Mouse (Mus musculus) retina, postnatal 7 days (tissue): ENCODE measurements around the gene Olfr613.
"Not testable (repeated sequence)": the region's sequence is repeated elsewhere in the genome, so short reads cannot be mapped to it uniquely, and the experiment has no call there.

ENCODE experiments used
- DNase-seq: peaks from one replicate; pipeline ENCODE4 v3.0.0-alpha.2; 2012; ENCODE audit warnings: low read depth, low spot score

Olfr613 gene

DNA sequence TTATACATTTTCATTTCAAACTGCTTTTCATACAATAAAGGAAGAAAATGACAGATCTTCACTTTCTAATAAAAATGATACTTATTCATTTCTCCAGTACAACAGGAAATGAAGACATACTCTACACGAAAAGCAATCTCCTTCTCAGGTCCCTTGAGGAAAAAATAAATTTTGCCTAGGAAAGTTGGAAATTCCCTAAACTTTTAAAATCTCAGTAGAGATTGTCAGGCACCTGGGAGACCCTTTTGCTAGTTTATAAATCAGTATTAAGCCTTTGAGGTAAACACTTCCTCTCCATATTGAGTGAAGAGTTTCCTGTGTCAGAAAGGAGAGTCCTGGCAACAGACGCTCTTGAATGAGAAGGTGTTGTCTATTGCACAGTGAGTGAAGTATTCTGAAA is at the start of gene Olfr613:
TSS of gene Olfr613 (plus strand) at position 301 of the 400 bp plus-strand sequence.
- DNase-seq = no peak

DNA sequence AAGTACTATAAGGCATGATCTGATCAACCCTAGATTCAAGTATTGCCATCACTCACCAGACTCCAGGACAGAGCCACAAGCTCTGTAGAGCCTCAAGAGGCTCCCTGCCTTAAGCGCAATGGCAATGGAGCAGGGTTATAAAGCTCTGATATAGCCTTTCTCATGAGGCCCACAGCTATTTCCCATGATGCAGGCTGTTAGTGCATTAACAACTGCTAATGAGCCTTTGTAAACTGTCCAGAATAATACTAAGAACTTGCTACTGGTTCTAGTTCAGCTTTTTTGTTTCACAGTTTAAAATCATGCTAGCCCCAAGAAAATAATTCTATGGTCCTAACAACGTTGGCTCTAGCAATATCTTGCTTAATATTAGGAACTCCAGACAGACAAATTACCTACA is 35.9 kb upstream of the Olfr613 start, which contains the start of gene Olfr610:
TSS of gene Olfr610 (minus strand) at position 101 of the 400 bp plus-strand sequence.
- no peak for DNase-seq

DNA sequence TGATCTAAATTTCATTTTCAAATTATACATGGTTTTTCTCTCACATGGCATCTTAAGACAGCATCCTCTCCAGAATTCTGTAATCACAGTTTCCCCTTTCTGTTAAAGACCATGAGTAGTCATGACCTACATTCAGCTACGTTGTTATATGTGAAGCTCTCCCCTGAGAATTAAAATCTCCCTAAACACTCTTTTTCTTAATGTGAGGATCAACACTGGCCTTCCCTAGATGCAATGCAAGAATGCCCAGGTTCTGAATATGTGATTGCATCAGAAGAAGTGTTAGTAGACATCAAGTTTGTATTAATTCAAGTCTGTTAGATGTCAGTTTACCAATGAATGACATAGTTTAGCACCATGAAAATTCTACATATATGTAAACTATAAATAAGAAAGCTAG is 27.1 kb upstream of the Olfr613 start, which contains the start of gene Olfr611:
TSS of gene Olfr611 (minus strand) at position 101 of the 400 bp plus-strand sequence.
- not testable (repeated sequence) for DNase-seq

DNA sequence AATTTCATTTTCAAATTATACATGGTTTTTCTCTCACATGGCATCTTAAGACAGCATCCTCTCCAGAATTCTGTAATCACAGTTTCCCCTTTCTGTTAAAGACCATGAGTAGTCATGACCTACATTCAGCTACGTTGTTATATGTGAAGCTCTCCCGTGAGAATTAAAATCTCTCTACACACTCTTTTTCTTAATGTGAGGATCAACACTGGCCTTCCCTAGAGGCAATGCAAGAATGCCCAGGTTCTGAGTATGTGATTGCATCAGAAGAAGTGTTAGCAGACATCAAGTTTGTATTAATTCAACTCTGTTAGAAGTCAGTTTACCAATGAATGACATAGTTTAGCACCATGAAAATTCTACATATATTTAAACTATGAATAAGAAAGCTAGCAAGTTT is 5.3 kb upstream of the Olfr613 start, which contains the start of gene Olfr612:
TSS of gene Olfr612 (minus strand) at position 101 of the 400 bp plus-strand sequence.
- DNase-seq = not testable (repeated sequence)

DNA sequence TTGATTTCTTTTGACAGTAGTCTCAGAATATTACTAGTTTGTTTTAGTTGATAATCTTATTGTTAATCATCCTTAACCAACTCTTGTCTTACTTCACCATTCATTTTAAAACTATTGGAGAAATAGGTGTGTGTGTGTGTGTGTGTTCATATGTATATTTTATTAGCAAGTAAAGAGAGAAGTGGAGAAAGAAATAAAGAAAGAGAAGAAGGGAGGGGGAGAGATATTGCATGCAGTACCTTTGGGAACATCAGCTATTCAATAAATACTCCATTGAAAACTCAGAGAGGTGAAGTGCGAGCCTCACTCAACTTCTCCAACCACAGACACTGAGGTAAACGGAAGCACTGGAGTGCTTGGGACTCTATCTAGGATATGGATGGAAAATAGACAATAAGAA is 7.9 kb downstream of the Olfr613 start, which contains the start of gene Olfr615:
TSS of gene Olfr615 (plus strand) at position 301 of the 400 bp plus-strand sequence.
- DNase-seq = no peak

DNA sequence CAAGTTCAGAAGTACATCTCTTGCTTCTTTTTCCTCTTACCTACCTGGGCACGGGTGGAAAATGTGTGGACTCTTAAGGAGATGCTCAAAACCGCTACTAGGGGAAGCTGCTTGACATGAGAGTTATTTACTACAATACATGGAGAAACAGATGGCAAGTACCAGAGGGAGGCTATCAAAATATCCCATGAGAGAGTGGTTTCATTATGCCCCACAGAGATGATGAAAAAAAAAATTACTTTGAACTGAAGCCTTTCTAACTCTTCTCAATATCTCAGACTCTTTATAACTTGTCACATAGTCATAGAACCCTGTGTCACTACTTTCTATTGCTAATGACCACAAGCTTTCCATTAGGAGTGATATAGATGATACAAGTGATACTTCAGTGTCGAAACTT is 21.2 kb downstream of the Olfr613 start, which contains the start of gene Olfr616:
TSS of gene Olfr616 (minus strand) at position 101 of the 400 bp plus-strand sequence.
- no peak for DNase-seq

DNA sequence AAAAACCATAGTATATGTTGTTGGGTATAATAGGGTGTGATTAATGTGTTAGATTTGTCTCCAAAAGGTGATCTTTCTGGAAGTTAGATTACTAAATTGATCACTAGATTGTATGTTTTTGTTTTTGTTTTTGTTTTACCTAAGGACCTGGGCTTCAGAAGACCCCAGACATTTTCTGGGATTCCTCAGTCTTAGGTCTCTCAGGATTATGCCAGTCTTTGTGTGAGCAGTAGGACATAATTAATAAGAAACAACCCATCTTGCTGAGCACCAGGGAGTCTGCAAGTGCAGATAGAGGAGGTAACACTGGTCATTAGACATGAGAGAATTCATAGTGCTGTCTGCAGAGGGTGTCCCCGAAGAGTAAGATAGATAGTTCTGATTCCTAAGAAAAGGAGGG is 24.9 kb downstream of the Olfr613 start, which contains the start of gene Olfr617:
TSS of gene Olfr617 (plus strand) at position 301 of the 400 bp plus-strand sequence.
- no peak for DNase-seq

DNA sequence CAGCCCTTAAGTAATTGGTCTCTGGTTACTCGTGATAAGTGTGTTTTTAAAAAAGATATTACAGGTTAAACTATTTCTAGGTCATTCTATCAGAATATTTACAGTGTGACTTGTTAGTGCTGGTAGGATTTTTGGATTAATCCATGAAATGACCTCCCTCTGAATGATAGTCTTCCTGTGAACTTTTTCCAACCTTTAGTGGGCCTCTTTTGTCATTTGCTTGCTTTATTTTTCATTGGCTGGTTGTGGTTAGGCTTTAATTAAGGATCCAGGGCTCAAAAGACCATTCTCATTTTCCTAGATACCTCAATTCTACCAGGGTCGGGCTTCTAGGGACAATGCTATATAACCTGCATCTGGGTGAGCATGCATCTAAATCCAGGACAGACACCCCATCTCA is 41.9 kb downstream of the Olfr613 start, which contains the start of gene Olfr618:
TSS of gene Olfr618 (plus strand) at position 301 of the 400 bp plus-strand sequence.
- no peak for DNase-seq

DNA sequence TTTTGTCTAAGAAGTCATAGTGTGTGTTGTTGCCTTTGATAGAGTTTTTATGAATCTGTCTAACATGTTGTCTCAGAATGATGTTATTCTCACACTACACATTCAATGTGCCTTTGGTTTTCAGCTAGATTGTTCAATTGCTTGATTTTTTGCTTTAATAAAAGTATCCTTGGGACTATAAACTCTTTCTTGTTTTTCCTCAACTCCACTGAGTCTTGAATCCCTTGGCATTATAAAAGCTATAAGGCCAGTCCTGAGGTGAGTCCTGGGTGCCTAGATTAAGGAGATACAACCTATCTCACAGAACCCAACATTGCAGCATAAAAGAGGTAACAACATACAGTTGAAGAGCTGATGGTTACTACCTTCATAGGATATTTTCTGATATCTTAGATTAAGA is 52.4 kb downstream of the Olfr613 start, which contains the start of gene Olfr619:
TSS of gene Olfr619 (plus strand) at position 301 of the 400 bp plus-strand sequence.
- DNase-seq = no peak
